Comparison of ENCODE assay signal across 8 mouse cellular contexts in genomic region chr17:15564014-15564927, GRCm38 (mm10). TPM values are rescaled to one million over a fixed set of nuclear protein-coding genes. Genes with fewer than 3 reads are reported as not detected.
A peak's percentile ranks its signal among the peaks of the same experiment; 100 is the strongest.
DNase-seq lines count a peak whose midpoint lies in the region; ATAC-seq lines count a peak whose summit lies in the region.

TSS of gene Prdm9 (minus strand) at chr17:15564354.

- no peaks in the 10 kb centered on the region; the same call in 1 of the 2 replicates for H3K4me1 ChIP-seq in lung, embryonic 16.5 days (replicated peaks; ENCODE audit: control insufficient read depth, insufficient read depth, low read length)

- no peaks in the 10 kb centered on the region for H3K27me3 ChIP-seq in lung, embryonic 16.5 days (ENCODE audit: control insufficient read depth, insufficient read depth, low read depth, low read length)

- H3K4me2 ChIP-seq in lung, embryonic 16.5 days (ENCODE audit: low read depth, low read length): peak within 1 kb of the TSS; percentile 89

- DNase-seq in MEL-GATA-1-ER (ENCODE audit: extremely low read depth, low read depth): peak; percentile 84
- DNase-seq in cerebellum, adult 8-10 months: peak; percentile 100
- peak; percentile 98 for DNase-seq in forelimb bud, embryonic 11.5 days (ENCODE audit: low read depth, low spot score)
- DNase-seq in layer of hippocampus, adult 9-10 months (ENCODE audit: low spot score): peak; percentile 100
- peak; percentile 100 for DNase-seq in ovary, postnatal 10 days (ENCODE audit: low spot score)
- DNase-seq in thymus, postnatal 10 days (ENCODE audit: low spot score in 2 of 2): peak; percentile 98 to 99

- under 1% methylated on average over 43 of the region's 43 CpGs for WGBS in lung, embryonic 16.5 days

- peak within 1 kb of the TSS; percentile 87 for H3K9ac ChIP-seq in lung, embryonic 16.5 days (ENCODE audit: low read length)

- H3K27ac ChIP-seq in lung, embryonic 16.5 days (ENCODE audit: low read length): peak within 1 kb of the TSS; percentile 98

- no peaks in the 10 kb centered on the region for H3K36me3 ChIP-seq in lung, embryonic 16.5 days (ENCODE audit: control insufficient read depth, insufficient read depth, low read length)

- no peaks in the 10 kb centered on the region for H3K9me3 ChIP-seq in lung, embryonic 16.5 days (ENCODE audit: control insufficient read depth, low read length)

- H3K4me3 ChIP-seq in lung, embryonic 16.5 days (ENCODE audit: low read length): peak within 1 kb of the TSS; percentile 84

- peak; percentile 99 for ATAC-seq in hematopoietic stem cell, adult 5-6 weeks (replicated peaks in 1 of 2; ENCODE audit: insufficient read depth in 1 of 2, low FRiP score in 2 of 2, low TSS enrichment in 1 of 2, low read depth in 1 of 2, poor library complexity in 2 of 2, severe bottlenecking in 2 of 2)
- ATAC-seq in lung, embryonic 16.5 days (ENCODE audit: low read depth): peak; percentile 100

RNA-seq across cellular contexts. Expression of gene Prdm9, which starts in this region (rescaled TPM):
- total RNA-seq in hematopoietic stem cell, adult 5-6 weeks (2017): 4.4 and 7.3 TPM in 2 replicates
- 1.9 and 2.6 TPM in 2 replicates for polyA plus RNA-seq in lung, embryonic 16.5 days (2015; fragmentation: Nextera tagmentation; extraction: Ambion mirVana)

Comparison
In these comparisons a context has a peak if more than half of its experiments do, and no peak if none do; other contexts are left out.
1. Peak in every context shown above with its lines: DNase-seq, ATAC-seq, H3K4me3 ChIP-seq and H3K27ac ChIP-seq.